Mouse (Mus musculus) lung, postnatal 0 days (tissue): ENCODE data around the gene Il31ra. TPM values are rescaled to one million over a fixed set of nuclear protein-coding genes. Genes with fewer than 3 reads are reported as not detected.
"Not testable (repeated sequence)": the region's sequence is repeated elsewhere in the genome, so short reads cannot be mapped to it uniquely, and the experiment has no call there.

Experiments used
- ATAC-seq: fragments of 200-750 bp; cut with Nextera tagmentation; 2 replicates; pipeline ENCODE4 v1.8.0; 2017; ENCODE audit warnings: moderate library complexity
- DNase-seq: peaks from one replicate; pipeline ENCODE4 v3.0.0-alpha.2; 2016; ENCODE audit warnings: low spot score
- H3K27ac ChIP-seq: fragments of 300-500 bp; sonication (generic); 2 replicates; pipeline ENCODE4 v1.5.1; 2014; ENCODE audit warnings: antibody characterized with exemption, mild to moderate bottlenecking, low read length, mixed read lengths
- H3K27me3 ChIP-seq: fragments of 300-500 bp; sonication (generic); replicated peaks from 2 replicates; pipeline ENCODE4 v1.6.1; 2014; ENCODE audit warnings: low read length, mixed read lengths; ENCODE audit not compliant: insufficient read depth
- H3K36me3 ChIP-seq: fragments of 300-500 bp; sonication (generic); 2 replicates; pipeline ENCODE4 v1.6.1; 2014; ENCODE audit warnings: low read length, mixed read lengths; ENCODE audit not compliant: insufficient read depth
- H3K4me1 ChIP-seq: fragments of 300-500 bp; sonication (generic); 2 replicates; pipeline ENCODE4 v1.6.1; 2014; ENCODE audit warnings: antibody characterized with exemption, low read depth, low read length, mixed read lengths; ENCODE audit not compliant: insufficient read depth
- H3K4me2 ChIP-seq: fragments of 300-500 bp; sonication (generic); replicated peaks from 2 replicates; pipeline ENCODE4 v1.6.1; 2014; ENCODE audit warnings: low read depth, mild to moderate bottlenecking, low read length, moderate library complexity, mixed read lengths
- H3K4me3 ChIP-seq: fragments of 300-500 bp; sonication (generic); 2 replicates; pipeline ENCODE4 v1.5.1; 2014; ENCODE audit warnings: low read depth, low read length
- H3K9ac ChIP-seq: fragments of 300-500 bp; sonication (generic); replicated peaks from 2 replicates; pipeline ENCODE4 v1.6.1; 2014; ENCODE audit warnings: low read depth, mild to moderate bottlenecking
- H3K9me3 ChIP-seq: fragments of 300-500 bp; sonication (generic); 2 replicates; pipeline ENCODE4 v1.6.1; 2016; ENCODE audit warnings: low read length, mixed read lengths
- CTCF ChIP-seq: IDR thresholded peaks from 2 replicates; pipeline ENCODE4 v1.5.1; 2016; ENCODE audit warnings: antibody characterized with exemption, mild to moderate bottlenecking
- EP300 ChIP-seq: IDR thresholded peaks from 2 replicates; pipeline ENCODE4 v1.6.1; 2016; ENCODE audit warnings: antibody characterized with exemption, mild to moderate bottlenecking, control low read depth
- WGBS: fragments of 180-500 bp; shearing (Covaris S2); extraction: QIAGEN DNeasy Blood & Tissue Kit; methylation state at CpG from one replicate; pipeline ENCODE4 v1.1.7; 2014; 5-methylcytosine and 5-hydroxymethylcytosine counted together
- polyA plus RNA-seq: library from polyadenylated mRNA; unstranded; fragments of >200 nt; fragmentation: Nextera tagmentation; extraction: Ambion mirVana; gene quantifications from 2 replicates; pipeline ENCODE4 v1.2.1, GENCODE M21; 2015

Il31ra gene
- polyA plus RNA-seq, 1 experiment from 2014 or later = not detected

- Histone ChIP-seq H3K9me3 (no peaks in the 10 kb centered on the region), H3K4me1 (no peaks in the 10 kb centered on the region), H3K27me3 (no peaks in the 10 kb centered on the region), H3K9ac (no peak overlapping the region), H3K4me2 (no peak overlapping the region), H3K27ac (no peak overlapping the region), H3K36me3 (no peaks in the 10 kb centered on the region), H3K4me3 (no peak overlapping the region)
- DNase-seq (no peak), ATAC-seq (no peak)
- no peak for TF ChIP-seq CTCF
- TF ChIP-seq EP300 = no peak
These were observed 4.5 kb downstream of the Il31ra start for GRCm38 (mm10) chr13:112589625-112590024.

- Histone ChIP-seq H3K27ac (no peak overlapping the region), H3K4me3 (no peak overlapping the region), H3K9me3 (no peaks in the 10 kb centered on the region), H3K9ac (no peak overlapping the region), H3K4me2 (no peak overlapping the region), H3K27me3 (no peaks in the 10 kb centered on the region), H3K36me3 (no peaks in the 10 kb centered on the region), H3K4me1 (no peaks in the 10 kb centered on the region)
- TF ChIP-seq CTCF (no peak), EP300 (no peak)
- DNase-seq = no peak
- 33% methylated on average over 7 of the region's 7 CpGs for WGBS
- no peak for ATAC-seq
These were observed 9.5 kb downstream of the Il31ra start for GRCm38 (mm10) chr13:112584556-112585237.

- no peaks in the 10 kb centered on the region for H3K27me3 ChIP-seq
- no peak overlapping the region for H3K9ac ChIP-seq
- no peaks in the 10 kb centered on the region for H3K4me1 ChIP-seq
- 76% methylated on average over 8 of the region's 8 CpGs for WGBS
- no peak overlapping the region for H3K27ac ChIP-seq
- ATAC-seq (no peak), DNase-seq (no peak)
- H3K4me2 ChIP-seq = no peak overlapping the region
- no peak overlapping the region for H3K4me3 ChIP-seq
- TF ChIP-seq EP300 = no peak
- TF ChIP-seq CTCF = no peak
- H3K9me3 ChIP-seq = no peaks in the 10 kb centered on the region
- H3K36me3 ChIP-seq = no peaks in the 10 kb centered on the region
These were observed 11.9 kb downstream of the Il31ra start for GRCm38 (mm10) chr13:112582291-112582690.

GRCm38 (mm10) chr13:112581796-112582195 is 12.4 kb downstream of the Il31ra start:
- no peak overlapping the region for H3K27ac ChIP-seq
- H3K9ac ChIP-seq = no peak overlapping the region
- WGBS = 88% methylated on average over 3 of the region's 3 CpGs
- no peaks in the 10 kb centered on the region for H3K36me3 ChIP-seq
- no peak for DNase-seq
- no peak overlapping the region for H3K4me3 ChIP-seq
- H3K4me2 ChIP-seq = no peak overlapping the region
- TF ChIP-seq EP300 = no peak
- no peak for TF ChIP-seq CTCF
- H3K4me1 ChIP-seq = no peaks in the 10 kb centered on the region
- no peaks in the 10 kb centered on the region for H3K27me3 ChIP-seq
- no peaks in the 10 kb centered on the region for H3K9me3 ChIP-seq
- no peak for ATAC-seq

- ATAC-seq (no peak), DNase-seq (no peak)
- Histone ChIP-seq H3K9me3 (no peaks in the 10 kb centered on the region), H3K27ac (no peak overlapping the region), H3K9ac (no peak overlapping the region), H3K4me3 (no peak overlapping the region), H3K27me3 (no peaks in the 10 kb centered on the region), H3K4me1 (no peaks in the 10 kb centered on the region), H3K4me2 (no peak overlapping the region), H3K36me3 (no peaks in the 10 kb centered on the region)
- TF ChIP-seq EP300 (no peak), CTCF (no peak)
- WGBS = 54% methylated on average over 11 of the region's 11 CpGs
These were observed 13.4 kb downstream of the Il31ra start for GRCm38 (mm10) chr13:112580590-112581320.

GRCm38 (mm10) chr13:112578041-112578440 is 16.1 kb downstream of the Il31ra start:
- not testable (repeated sequence) for H3K4me2 ChIP-seq, DNase-seq, H3K9me3 ChIP-seq, H3K4me3 ChIP-seq, H3K9ac ChIP-seq, H3K36me3 ChIP-seq, H3K27me3 ChIP-seq, H3K27ac ChIP-seq, ATAC-seq, H3K4me1 ChIP-seq
- 67% methylated on average over 11 of the region's 11 CpGs for WGBS
